Mouse (Mus musculus) adipocyte (in vitro differentiated cells): ENCODE measurements at regions not wholly inside any gene's neighbourhood (a gene's known extent, or its start where the extent isn't known, plus 50 kb on each side); places are given as distances from the start of the nearest gene placed in this dataset.
A peak's percentile ranks its signal among the peaks of the same experiment; 100 is the strongest.

ENCODE experiments used
- DNase-seq: peaks from one replicate; pipeline ENCODE4 v3.0.0-alpha.2; 2016; ENCODE audit warnings: low spot score

GRCm38 (mm10) chr13:19523686-19524085, 96.0 kb downstream of the Epdr1 start:
- DNase-seq: no peak

GRCm38 (mm10) chr13:19517938-19518777, 101.6 kb downstream of the Epdr1 start:
- no peak for DNase-seq

- DNase-seq: no peak
Observed at GRCm38 (mm10) chr13:19514844-19515555, 104.7 kb downstream of the Epdr1 start.

GRCm38 (mm10) chr13:19506543-19506942, 110.9 kb upstream of the Stard3nl start:
- DNase-seq: no peak

- no peak for DNase-seq
Observed at GRCm38 (mm10) chr13:19504241-19504640, 108.6 kb upstream of the Stard3nl start.

GRCm38 (mm10) chr13:19482198-19482597, 86.6 kb upstream of the Stard3nl start:
- DNase-seq: no peak

- no peak for DNase-seq
Observed at GRCm38 (mm10) chr13:19474041-19474440, 78.4 kb upstream of the Stard3nl start.

GRCm38 (mm10) chr13:19470729-19471128, 75.1 kb upstream of the Stard3nl start:
- DNase-seq: no peak

- DNase-seq: peak; percentile 28
Observed at GRCm38 (mm10) chr13:19466722-19467384, 71.3 kb upstream of the Stard3nl start.

GRCm38 (mm10) chr13:19462966-19463365, 67.4 kb upstream of the Stard3nl start:
- DNase-seq: no peak

GRCm38 (mm10) chr13:19449387-19449786, 53.8 kb upstream of the Stard3nl start:
- DNase-seq: no peak
